Mouse (Mus musculus) embryonic facial prominence, embryonic 12.5 days (tissue): ENCODE data around the gene Orc6. TPM values are rescaled to one million over a fixed set of nuclear protein-coding genes. Genes with fewer than 3 reads are reported as not detected.

Experiments used
- ATAC-seq: fragments of 200-750 bp; cut with Nextera tagmentation; 2 replicates; pipeline ENCODE4 v1.8.0; 2017; ENCODE audit not compliant: insufficient number of reproducible peaks, insufficient read depth, low FRiP score, low TSS enrichment
- H3K27ac ChIP-seq: fragments of 300-500 bp; sonication (generic); 2 replicates; pipeline ENCODE4 v1.5.1; 2016; ENCODE audit warnings: mild to moderate bottlenecking
- H3K27me3 ChIP-seq: fragments of 300-500 bp; sonication (generic); 2 replicates; pipeline ENCODE4 v1.6.1; 2016; ENCODE audit warnings: mild to moderate bottlenecking, moderate library complexity
- H3K36me3 ChIP-seq: fragments of 300-500 bp; sonication (generic); 2 replicates; pipeline ENCODE4 v1.6.1; 2016; ENCODE audit warnings: mild to moderate bottlenecking
- H3K4me1 ChIP-seq: fragments of 300-500 bp; sonication (generic); 2 replicates; pipeline ENCODE4 v1.6.1; 2016
- H3K4me2 ChIP-seq: fragments of 300-500 bp; sonication (generic); replicated peaks from 2 replicates; pipeline ENCODE4 v1.6.1; 2016; ENCODE audit warnings: mild to moderate bottlenecking, moderate library complexity
- H3K4me3 ChIP-seq: fragments of 300-500 bp; sonication (generic); 2 replicates; pipeline ENCODE4 v1.5.1; 2016; ENCODE audit warnings: mild to moderate bottlenecking
- H3K9ac ChIP-seq: fragments of 300-500 bp; sonication (generic); 2 replicates; pipeline ENCODE4 v1.6.1; 2016; ENCODE audit warnings: mild to moderate bottlenecking, moderate library complexity
- H3K9me3 ChIP-seq: fragments of 300-500 bp; sonication (generic); 2 replicates; pipeline ENCODE4 v1.6.1; 2016; ENCODE audit warnings: mild to moderate bottlenecking, moderate library complexity
- WGBS: fragments of 180-500 bp; shearing (Covaris S2); methylation state at CpG from one replicate; pipeline ENCODE4 v1.1.7; 2016; 5-methylcytosine and 5-hydroxymethylcytosine counted together
- polyA plus RNA-seq: library from polyadenylated mRNA; unstranded; fragments of >200 nt; fragmentation: Nextera tagmentation; extraction: Ambion mirVana; gene quantifications from 2 replicates; pipeline ENCODE4 v1.2.1, GENCODE M21; 2016

Orc6 gene
- polyA plus RNA-seq: 118 and 124 TPM in 2 replicates

GRCm38 (mm10) chr8:85299434-85300077 is at the start of gene Orc6, which contains the start of gene Vps35:
Gene Orc6, plus strand, starts transcription at chr8:85299632.
Gene Vps35, minus strand, starts transcription at chr8:85299802.
- H3K4me3 ChIP-seq: peak within 1 kb of the TSS; percentile 97
- no peaks in the 10 kb centered on the region for H3K27me3 ChIP-seq
- peaks cover 21% of the 10 kb centered on the region for H3K4me1 ChIP-seq
- peak within 1 kb of the TSS; percentile 97 for H3K27ac ChIP-seq
- WGBS: under 1% methylated on average over 63 of the region's 63 CpGs
- no peaks in the 10 kb centered on the region for H3K9me3 ChIP-seq
- peaks cover 14% of the 10 kb centered on the region for H3K36me3 ChIP-seq
- peak within 1 kb of the TSS; percentile 71 for H3K4me2 ChIP-seq
- H3K9ac ChIP-seq: peak within 1 kb of the TSS; percentile 82
- peak; percentile 98 for ATAC-seq

DNA sequence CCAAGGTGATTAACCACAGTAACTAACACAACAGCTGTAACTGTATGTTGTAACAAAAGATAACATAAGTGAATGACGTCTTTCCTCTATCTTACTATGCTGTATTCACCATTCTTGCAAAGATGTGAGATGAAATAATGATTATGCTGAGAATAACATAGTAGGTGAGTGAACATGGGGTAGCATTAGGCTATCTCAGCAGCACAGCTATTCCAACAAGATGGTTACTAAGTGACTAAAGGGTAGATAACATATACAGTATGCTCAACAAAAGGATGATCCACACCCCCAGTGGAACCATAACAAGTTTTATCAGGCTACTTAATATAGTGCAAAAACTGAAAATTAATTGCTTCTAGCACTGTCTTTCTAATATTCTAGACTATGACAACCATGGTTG is 12.6 kb upstream of the Orc6 start:
- Histone ChIP-seq H3K4me2 (no peak overlapping the region), H3K9ac (no peak overlapping the region), H3K4me3 (no peak overlapping the region), H3K36me3 (peaks cover 55% of the 10 kb centered on the region), H3K27me3 (no peaks in the 10 kb centered on the region), H3K4me1 (no peaks in the 10 kb centered on the region), H3K9me3 (no peaks in the 10 kb centered on the region), H3K27ac (no peak overlapping the region)
- no peak for ATAC-seq
- 85% methylated on average over 1 of the region's 1 CpGs for WGBS

DNA sequence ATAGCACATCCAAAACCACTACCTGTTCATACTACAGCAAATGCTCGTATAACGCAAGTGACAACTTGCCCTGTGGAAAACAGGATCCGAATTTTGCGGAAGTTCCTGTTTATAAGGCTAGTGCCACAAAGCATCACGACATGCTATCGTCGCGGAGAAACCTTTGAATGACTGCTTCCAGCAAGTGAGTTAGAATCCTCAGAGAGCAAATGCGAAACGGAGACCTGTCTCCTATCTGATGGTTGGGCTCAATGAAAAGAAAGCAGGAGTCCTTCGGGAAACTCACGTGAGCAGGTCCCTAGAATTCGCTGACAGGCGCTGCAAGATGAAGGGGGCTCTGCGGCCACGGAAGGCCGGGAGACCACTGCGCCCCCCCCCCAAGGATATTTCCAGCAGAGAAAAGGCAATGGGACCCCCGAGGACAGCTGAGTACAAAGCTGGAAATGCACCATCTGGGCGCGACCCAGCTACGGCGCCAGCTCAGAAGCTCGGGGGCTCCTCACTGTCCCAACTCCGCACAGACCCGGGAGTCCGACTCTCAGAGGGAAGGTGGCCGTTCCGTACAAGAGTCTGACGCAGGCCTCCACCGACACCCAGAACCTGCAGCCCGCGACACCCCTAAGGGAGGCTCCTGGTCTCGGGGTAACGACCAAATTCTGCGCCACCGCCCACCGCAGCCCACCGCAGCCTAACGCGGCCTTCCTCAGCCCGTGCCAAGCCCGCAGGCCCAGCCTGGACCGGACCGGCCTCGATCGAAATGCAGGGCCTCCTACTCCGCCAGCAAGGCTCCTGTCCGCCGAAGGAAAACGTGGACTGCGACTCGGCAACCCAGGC is 615 bp upstream of the Orc6 start:
- WGBS: under 1% methylated on average over 53 of the region's 53 CpGs

DNA sequence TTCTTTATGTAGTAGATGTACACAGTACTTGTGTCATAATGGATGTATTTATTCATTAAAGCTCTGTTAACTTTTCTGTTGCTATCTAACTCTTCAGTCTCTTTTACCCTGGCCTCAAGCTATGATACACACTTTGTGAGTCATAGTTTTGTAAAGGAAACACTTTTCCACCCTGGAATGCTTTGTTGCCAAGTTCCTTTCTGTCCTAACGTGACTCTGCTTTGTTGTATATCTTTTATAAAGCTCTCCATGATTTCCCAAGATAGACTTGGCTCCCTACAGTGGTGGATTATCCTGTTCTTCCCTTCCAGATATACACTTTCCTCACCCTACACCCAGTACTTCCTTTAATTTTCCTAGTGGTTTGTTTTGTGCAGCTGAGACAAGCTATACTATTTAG is 2.5 kb downstream of the Orc6 start:
- Histone ChIP-seq H3K9me3 (no peaks in the 10 kb centered on the region), H3K9ac (no peak overlapping the region), H3K4me1 (peaks cover 21% of the 10 kb centered on the region), H3K27ac (no peak overlapping the region), H3K4me3 (no peak overlapping the region), H3K36me3 (peaks cover 36% of the 10 kb centered on the region), H3K4me2 (no peak overlapping the region), H3K27me3 (no peaks in the 10 kb centered on the region)
- no peak for ATAC-seq
- 58% methylated on average over 1 of the region's 1 CpGs for WGBS

More for the DNA sequence above, 615 bp upstream of the Orc6 start:
- Histone ChIP-seq H3K27me3 (no peaks in the 10 kb centered on the region), H3K9ac (peak overlapping the region; percentile 82), H3K4me3 (peak overlapping the region; percentile 97), H3K36me3 (peaks cover 14% of the 10 kb centered on the region), H3K9me3 (no peaks in the 10 kb centered on the region), H3K4me1 (peaks cover 21% of the 10 kb centered on the region), H3K4me2 (peak overlapping the region; percentile 71), H3K27ac (peak overlapping the region; percentile 97)
- ATAC-seq: no peak

DNA sequence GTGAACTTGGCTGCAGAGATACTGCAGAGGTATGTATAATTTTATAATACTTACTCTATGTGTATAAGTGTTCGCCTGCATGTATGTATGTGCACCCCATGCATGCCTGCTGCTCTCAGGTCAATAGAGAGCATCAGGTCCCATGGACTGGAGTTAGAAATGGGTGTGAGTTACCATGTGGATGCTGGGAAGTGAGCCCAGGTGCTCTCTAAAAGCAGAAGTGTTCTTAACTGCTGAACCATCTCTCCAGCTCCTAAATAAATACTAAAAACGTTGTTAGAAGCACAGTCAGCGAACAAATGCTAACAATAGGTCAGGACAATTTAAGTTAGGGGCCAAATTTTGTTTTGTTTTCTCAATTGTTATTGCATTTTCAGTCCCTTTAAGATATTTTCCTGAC is 3.5 kb downstream of the Orc6 start:
- Histone ChIP-seq H3K4me2 (no peak overlapping the region), H3K4me3 (no peak overlapping the region), H3K27ac (no peak overlapping the region), H3K9ac (no peak overlapping the region), H3K4me1 (peaks cover 17% of the 10 kb centered on the region), H3K9me3 (no peaks in the 10 kb centered on the region), H3K27me3 (no peaks in the 10 kb centered on the region), H3K36me3 (peaks cover 44% of the 10 kb centered on the region)
- WGBS: 86% methylated on average over 3 of the region's 3 CpGs
- no peak for ATAC-seq

DNA sequence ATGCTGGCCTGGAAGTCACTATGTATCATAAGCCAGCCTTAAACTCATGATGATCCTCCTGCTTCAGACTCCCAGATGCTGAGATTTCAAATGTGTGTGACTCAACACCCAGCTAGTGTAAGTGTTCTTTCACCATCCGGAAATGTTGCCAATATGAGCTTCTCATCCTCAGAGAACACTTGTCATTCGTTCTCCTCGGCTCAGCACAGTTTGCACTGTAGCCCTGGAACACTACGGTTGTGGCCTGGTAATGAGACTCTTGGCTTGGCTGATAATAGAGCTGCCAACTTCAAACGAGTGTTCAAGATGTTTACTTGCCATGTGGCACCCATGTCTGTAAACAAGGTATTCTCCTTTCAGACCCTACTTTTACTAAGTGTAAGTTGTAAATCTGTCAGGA is 4.1 kb downstream of the Orc6 start:
- H3K4me1 ChIP-seq: peaks cover 14% of the 10 kb centered on the region
- H3K9me3 ChIP-seq: no peaks in the 10 kb centered on the region
- no peaks in the 10 kb centered on the region for H3K27me3 ChIP-seq
- no peak overlapping the region for H3K27ac ChIP-seq
- H3K4me3 ChIP-seq: no peak overlapping the region
- WGBS: 89% methylated on average over 5 of the region's 5 CpGs
- H3K9ac ChIP-seq: no peak overlapping the region
- H3K36me3 ChIP-seq: peaks cover 50% of the 10 kb centered on the region
- ATAC-seq: no peak
- no peak overlapping the region for H3K4me2 ChIP-seq

GRCm38 (mm10) chr8:85308564-85308963 is 9.1 kb downstream of the Orc6 start:
- Histone ChIP-seq H3K4me3 (no peak overlapping the region), H3K27ac (no peak overlapping the region), H3K27me3 (no peaks in the 10 kb centered on the region), H3K4me1 (no peaks in the 10 kb centered on the region), H3K36me3 (peaks cover 45% of the 10 kb centered on the region), H3K9ac (no peak overlapping the region), H3K4me2 (no peak overlapping the region), H3K9me3 (no peaks in the 10 kb centered on the region)
- ATAC-seq: no peak
- 94% methylated on average over 2 of the region's 2 CpGs for WGBS

- ATAC-seq: no peak
- Histone ChIP-seq H3K36me3 (peaks cover 19% of the 10 kb centered on the region), H3K27me3 (no peaks in the 10 kb centered on the region), H3K9me3 (no peaks in the 10 kb centered on the region), H3K27ac (no peak overlapping the region), H3K4me1 (no peaks in the 10 kb centered on the region), H3K9ac (no peak overlapping the region), H3K4me3 (no peak overlapping the region), H3K4me2 (no peak overlapping the region)
These were observed 12.3 kb downstream of the Orc6 start for GRCm38 (mm10) chr8:85311743-85312142.

DNA sequence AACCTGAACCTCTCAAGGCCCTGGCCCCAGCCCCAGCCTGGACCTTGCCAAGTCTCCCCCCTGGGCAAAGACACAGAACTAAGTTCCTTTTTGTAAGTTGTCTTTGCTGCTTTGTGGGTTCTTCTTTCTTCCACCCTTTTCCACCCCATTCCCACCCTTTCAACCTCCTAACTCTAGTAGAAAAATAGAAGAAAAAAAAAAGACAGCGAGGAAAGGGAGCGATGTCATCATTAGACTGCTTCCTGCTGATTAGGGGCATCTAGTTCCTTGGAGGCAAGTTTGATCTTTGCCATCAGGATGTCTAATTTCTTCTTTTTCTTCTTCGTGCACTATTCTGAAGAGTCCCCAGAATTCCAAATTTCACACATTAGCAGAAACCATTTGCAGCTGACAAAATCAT is 13.6 kb downstream of the Orc6 start:
- Histone ChIP-seq H3K9me3 (no peaks in the 10 kb centered on the region), H3K4me1 (no peaks in the 10 kb centered on the region), H3K9ac (no peak overlapping the region), H3K4me3 (no peak overlapping the region), H3K27ac (no peak overlapping the region), H3K27me3 (no peaks in the 10 kb centered on the region), H3K36me3 (peaks cover 9% of the 10 kb centered on the region), H3K4me2 (no peak overlapping the region)
- 69% methylated on average over 3 of the region's 3 CpGs for WGBS
- ATAC-seq: no peak

- Histone ChIP-seq H3K9ac (no peak overlapping the region), H3K4me1 (no peaks in the 10 kb centered on the region), H3K9me3 (0 out of 2 replicates have a peak, but pooled peaks cover 3% of the 10 kb centered on the region), H3K4me3 (no peak overlapping the region), H3K36me3 (no peaks in the 10 kb centered on the region), H3K4me2 (no peak overlapping the region), H3K27me3 (no peaks in the 10 kb centered on the region), H3K27ac (no peak overlapping the region)
- WGBS: 88% methylated on average over 4 of the region's 4 CpGs
- ATAC-seq: no peak
These were observed 19.1 kb downstream of the Orc6 start for GRCm38 (mm10) chr8:85318534-85318933.

GRCm38 (mm10) chr8:85321981-85322380 is 22.5 kb downstream of the Orc6 start:
- 86% methylated on average over 15 of the region's 15 CpGs for WGBS
- no peaks in the 10 kb centered on the region for H3K36me3 ChIP-seq
- no peak overlapping the region for H3K4me2 ChIP-seq
- no peak for ATAC-seq
- no peaks in the 10 kb centered on the region for H3K27me3 ChIP-seq
- H3K4me1 ChIP-seq: no peaks in the 10 kb centered on the region
- 0 out of 2 replicates have a peak, but pooled peaks cover 3% of the 10 kb centered on the region for H3K9me3 ChIP-seq
- H3K27ac ChIP-seq: no peak overlapping the region
- no peak overlapping the region for H3K9ac ChIP-seq
- no peak overlapping the region for H3K4me3 ChIP-seq

GRCm38 (mm10) chr8:85323084-85323483 is 23.7 kb downstream of the Orc6 start:
- ATAC-seq: no peak
- Histone ChIP-seq H3K4me2 (no peak overlapping the region), H3K4me1 (no peaks in the 10 kb centered on the region), H3K36me3 (no peaks in the 10 kb centered on the region), H3K27ac (no peak overlapping the region), H3K9ac (no peak overlapping the region), H3K4me3 (no peak overlapping the region), H3K27me3 (no peaks in the 10 kb centered on the region), H3K9me3 (0 out of 2 replicates have a peak, but pooled peaks cover 3% of the 10 kb centered on the region)
- 78% methylated on average over 3 of the region's 3 CpGs for WGBS
